In genomic region chr11:53636183-53636646, GRCm38 (mm10) we compare ENCODE assay signal across 7 mouse cellular contexts. TPM values are rescaled to one million over a fixed set of nuclear protein-coding genes. Genes with fewer than 3 reads are reported as not detected.
DNase-seq lines count a peak whose midpoint lies in the region; ATAC-seq and TF ChIP-seq lines count a peak whose summit lies in the region.

No protein-coding gene starts in this region.

- 0 out of 2 replicates have a peak, but pooled peaks have one; percentile 10 for ATAC-seq in embryonic facial prominence, embryonic 13.5 days (ENCODE audit: insufficient number of reproducible peaks, insufficient read depth, low FRiP score, low TSS enrichment, low read depth)
- 0 out of 2 replicates have a peak, but pooled peaks have one; percentile 10 for ATAC-seq in intestine, postnatal 0 days

- H3K27ac ChIP-seq in embryonic facial prominence, embryonic 13.5 days: no peak overlapping the region
- H3K27ac ChIP-seq in intestine, postnatal 0 days (ENCODE audit: low read depth, low read length): no peak overlapping the region
- H3K27ac ChIP-seq in midbrain, embryonic 10.5 days (replicated peaks): peak overlapping the region; percentile 46; the same call in 1 of the 2 replicates

- peak overlapping the region; percentile 43 for H3K4me3 ChIP-seq in embryonic facial prominence, embryonic 13.5 days
- peak overlapping the region; percentile 31 for H3K4me3 ChIP-seq in intestine, postnatal 0 days (ENCODE audit: low read depth, low read length)
- H3K4me3 ChIP-seq in midbrain, embryonic 10.5 days: peak overlapping the region; percentile 57

- peak; percentile 14 to 35 for DNase-seq in layer of hippocampus, postnatal 25 days (ENCODE audit: extremely low spot score in 1 of 2, low spot score in 1 of 2)
- DNase-seq in layer of hippocampus, adult 8-10 months (ENCODE audit: low spot score in 2 of 2): no peak
- peak; percentile 25 for DNase-seq in brain, adult 2 months (ENCODE audit: low read depth, low spot score)
- peak; percentile 30 for DNase-seq in midbrain, embryonic 10.5 days (ENCODE audit: low spot score)
- peak; percentile 15 to 18 for DNase-seq in thymus, postnatal 36 days

- peaks cover 22% of the 10 kb centered on the region for H3K4me1 ChIP-seq in embryonic facial prominence, embryonic 13.5 days
- no peaks in the 10 kb centered on the region for H3K4me1 ChIP-seq in intestine, postnatal 0 days (replicated peaks; ENCODE audit: control insufficient read depth, insufficient read depth, low read length)
- peaks cover 14% of the 10 kb centered on the region for H3K4me1 ChIP-seq in midbrain, embryonic 10.5 days

- H3K4me2 ChIP-seq in embryonic facial prominence, embryonic 13.5 days: peak overlapping the region; percentile 76
- H3K4me2 ChIP-seq in intestine, postnatal 0 days (replicated peaks; ENCODE audit: low read depth): peak overlapping the region; percentile 63

- TF ChIP-seq CTCF in intestine, postnatal 0 days (IDR thresholded peaks at IDR 0.05; ENCODE audit: low read depth): no peak

- WGBS in embryonic facial prominence, embryonic 13.5 days: under 1% methylated on average over 38 of the region's 40 CpGs
- WGBS in intestine, postnatal 0 days: 2% methylated on average over 33 of the region's 40 CpGs
- WGBS in midbrain, embryonic 10.5 days: 2% methylated on average over 40 of the region's 40 CpGs

- H3K36me3 ChIP-seq in embryonic facial prominence, embryonic 13.5 days: no peaks in the 10 kb centered on the region
- H3K36me3 ChIP-seq in intestine, postnatal 0 days (ENCODE audit: control insufficient read depth, insufficient read depth): no peaks in the 10 kb centered on the region
- no peaks in the 10 kb centered on the region for H3K36me3 ChIP-seq in midbrain, embryonic 10.5 days

- no peaks in the 10 kb centered on the region for H3K9me3 ChIP-seq in embryonic facial prominence, embryonic 13.5 days
- H3K9me3 ChIP-seq in intestine, postnatal 0 days (ENCODE audit: control insufficient read depth): no peaks in the 10 kb centered on the region
- H3K9me3 ChIP-seq in midbrain, embryonic 10.5 days (replicated peaks): no peaks in the 10 kb centered on the region

- peaks cover 25% of the 10 kb centered on the region for H3K27me3 ChIP-seq in embryonic facial prominence, embryonic 13.5 days
- peaks cover 13% of the 10 kb centered on the region; the same call in 1 of the 2 replicates for H3K27me3 ChIP-seq in intestine, postnatal 0 days (replicated peaks; ENCODE audit: control insufficient read depth, insufficient read depth, low read length)
- peaks cover 51% of the 10 kb centered on the region for H3K27me3 ChIP-seq in midbrain, embryonic 10.5 days (ENCODE audit: low read depth, poor library complexity, severe bottlenecking)

- peak overlapping the region; percentile 58 for H3K9ac ChIP-seq in embryonic facial prominence, embryonic 13.5 days
- no peak overlapping the region for H3K9ac ChIP-seq in intestine, postnatal 0 days (ENCODE audit: low read depth, low read length)

RNA-seq across cellular contexts. Expression of gene Il13, which starts 1.7 kb away (rescaled TPM):
- not detected for total RNA-seq in layer of hippocampus, postnatal 25 days (2021)
- not detected for total RNA-seq in layer of hippocampus, adult 8-10 months (2022)
- polyA plus RNA-seq in embryonic facial prominence, embryonic 13.5 days (2015; fragmentation: Nextera tagmentation; extraction: Ambion mirVana): not detected in 2 replicates
- polyA plus RNA-seq in intestine, postnatal 0 days (2015; fragmentation: Nextera tagmentation; extraction: Ambion mirVana): not detected in 2 replicates
- polyA plus RNA-seq in midbrain, embryonic 10.5 days (2016; fragmentation: Nextera tagmentation; extraction: Ambion mirVana): not detected in 2 replicates

RNA-seq across cellular contexts. Expression of gene Il4, which starts 17.7 kb away (rescaled TPM):
- not detected for total RNA-seq in layer of hippocampus, postnatal 25 days (2021)
- total RNA-seq in layer of hippocampus, adult 8-10 months (2022): not detected
- polyA plus RNA-seq in embryonic facial prominence, embryonic 13.5 days (2015; fragmentation: Nextera tagmentation; extraction: Ambion mirVana): 1.1 and 2.7 TPM in 2 replicates
- 0.29 and 0.39 TPM in 2 replicates for polyA plus RNA-seq in intestine, postnatal 0 days (2015; fragmentation: Nextera tagmentation; extraction: Ambion mirVana)
- polyA plus RNA-seq in midbrain, embryonic 10.5 days (2016; fragmentation: Nextera tagmentation; extraction: Ambion mirVana): 1.0 and 1.3 TPM in 2 replicates

Comparison
In these comparisons a context has a peak if more than half of its experiments do, and no peak if none do; other contexts are left out.
1. DNase-seq: peak in layer of hippocampus, postnatal 25 days (2 of 2), brain, adult 2 months (single experiment), midbrain, embryonic 10.5 days (single experiment) and thymus, postnatal 36 days (2 of 2); none in layer of hippocampus, adult 8-10 months (0 of 2).
2. Peak in every context shown above with its lines, with median percentiles within 50 percentile points of each other: H3K4me3 ChIP-seq.